Mouse (Mus musculus): ENCODE measurements at regions not wholly inside any gene's neighbourhood (a gene's known extent, or its start where the extent isn't known, plus 50 kb on each side); places are given as distances from the start of the nearest gene placed in this dataset.

GRCm38 (mm10) chr10:99456180-99456579 is 193.1 kb downstream of the Dusp6 start:
- H3K4me3 ChIP-seq (ENCODE audit: low read length) = no peak overlapping the region
- no peaks in the 10 kb centered on the region for H3K36me3 ChIP-seq (ENCODE audit: control insufficient read depth, insufficient read depth, low read length)
- no peak overlapping the region for H3K9ac ChIP-seq (ENCODE audit: low read depth, low read length)
- H3K4me2 ChIP-seq (replicated peaks; ENCODE audit: low read depth, low read length) = no peak overlapping the region
- H3K9me3 ChIP-seq (ENCODE audit: control insufficient read depth, low read length) = no peaks in the 10 kb centered on the region
- 80% methylated on average over 5 of the region's 5 CpGs for WGBS
- H3K27ac ChIP-seq (ENCODE audit: low read depth, low read length) = no peak overlapping the region
- H3K27me3 ChIP-seq (ENCODE audit: control insufficient read depth, insufficient read depth, low read length) = no peaks in the 10 kb centered on the region
- peaks cover 21% of the 10 kb centered on the region; the same call in 1 of the 2 replicates for H3K4me1 ChIP-seq (ENCODE audit: control insufficient read depth, insufficient read depth, low read length)
- no peak for ATAC-seq (ENCODE audit: low FRiP score, low TSS enrichment)

DNA sequence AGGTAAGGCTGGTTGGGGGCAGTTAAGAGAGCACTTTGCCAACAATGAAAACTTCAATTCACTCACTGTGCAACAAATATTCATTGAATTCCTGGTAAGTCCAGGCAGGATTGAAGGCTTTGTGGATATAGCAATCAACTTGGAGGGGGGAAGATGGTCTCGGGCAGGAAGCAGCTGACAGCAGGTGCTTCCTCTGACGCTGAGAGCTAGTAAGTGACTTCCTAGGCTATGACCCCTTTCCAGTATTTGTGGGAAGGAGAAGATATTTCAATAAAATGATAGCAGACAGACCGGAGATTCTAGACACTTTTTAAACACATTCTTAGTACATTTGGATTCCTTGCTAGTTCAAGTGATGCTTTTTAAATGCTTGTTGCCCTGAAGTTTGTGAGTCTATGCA is 195.0 kb downstream of the Dusp6 start:
- Histone ChIP-seq H3K4me3 (ENCODE audit: low read length) (no peak overlapping the region), H3K9ac (ENCODE audit: low read depth, low read length) (no peak overlapping the region), H3K27ac (ENCODE audit: low read depth, low read length) (no peak overlapping the region), H3K4me2 (replicated peaks; ENCODE audit: low read depth, low read length) (no peak overlapping the region), H3K36me3 (ENCODE audit: control insufficient read depth, insufficient read depth, low read length) (no peaks in the 10 kb centered on the region), H3K9me3 (ENCODE audit: control insufficient read depth, low read length) (no peaks in the 10 kb centered on the region), H3K27me3 (ENCODE audit: control insufficient read depth, insufficient read depth, low read length) (no peaks in the 10 kb centered on the region), H3K4me1 (ENCODE audit: control insufficient read depth, insufficient read depth, low read length) (0 out of 2 replicates have a peak, but pooled peaks cover 12% of the 10 kb centered on the region)
- no peak for ATAC-seq (ENCODE audit: low FRiP score, low TSS enrichment)
- WGBS = 71% methylated on average over 3 of the region's 3 CpGs

- Histone ChIP-seq H3K27me3 (ENCODE audit: control insufficient read depth, insufficient read depth, low read length) (no peaks in the 10 kb centered on the region), H3K36me3 (ENCODE audit: control insufficient read depth, insufficient read depth, low read length) (no peaks in the 10 kb centered on the region), H3K4me1 (ENCODE audit: control insufficient read depth, insufficient read depth, low read length) (0 out of 2 replicates have a peak, but pooled peaks cover 12% of the 10 kb centered on the region), H3K4me3 (ENCODE audit: low read length) (no peak overlapping the region), H3K9ac (ENCODE audit: low read depth, low read length) (no peak overlapping the region), H3K27ac (ENCODE audit: low read depth, low read length) (peak overlapping the region; percentile 26; the same call in 1 of the 2 replicates), H3K4me2 (replicated peaks; ENCODE audit: low read depth, low read length) (no peak overlapping the region), H3K9me3 (ENCODE audit: control insufficient read depth, low read length) (no peaks in the 10 kb centered on the region)
- 69% methylated on average over 9 of the region's 9 CpGs for WGBS
- no peak for ATAC-seq (ENCODE audit: low FRiP score, low TSS enrichment)
These were observed 196.2 kb downstream of the Dusp6 start for GRCm38 (mm10) chr10:99459171-99459660.

DNA sequence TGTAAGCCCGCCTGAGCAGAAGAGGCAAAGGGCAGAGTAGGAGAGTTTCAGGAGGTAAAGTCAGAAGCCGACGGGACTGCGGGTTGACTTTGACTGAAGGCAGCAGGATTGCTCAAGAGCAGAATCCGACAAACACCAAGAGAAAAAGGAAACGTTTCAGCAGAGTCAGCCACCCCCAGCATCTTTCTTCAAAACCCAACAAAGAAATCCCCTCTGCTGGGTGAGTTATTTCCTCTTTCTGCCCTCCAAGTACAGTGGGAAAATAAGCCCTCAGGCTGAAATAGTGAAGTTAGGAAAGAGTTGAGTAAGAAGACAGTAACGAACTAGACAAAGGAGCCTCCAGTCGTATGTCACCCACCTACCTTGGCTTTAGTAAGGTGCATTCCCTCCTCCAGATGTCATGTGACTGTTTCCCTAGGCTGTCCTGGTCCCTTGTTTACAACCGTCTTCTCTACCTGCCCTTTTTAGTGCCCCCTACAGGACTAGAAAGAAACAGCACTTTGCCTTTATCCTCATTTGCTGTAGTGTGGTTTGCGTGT is 196.9 kb downstream of the Dusp6 start:
- no peaks in the 10 kb centered on the region for H3K27me3 ChIP-seq (ENCODE audit: control insufficient read depth, insufficient read depth, low read length)
- ATAC-seq (ENCODE audit: low FRiP score, low TSS enrichment) = no peak
- 0 out of 2 replicates have a peak overlapping the region, but pooled peaks have one; percentile 6 for H3K4me2 ChIP-seq (replicated peaks; ENCODE audit: low read depth, low read length)

GRCm38 (mm10) chr10:99460847-99461445 is 197.9 kb downstream of the Dusp6 start:
- 5% methylated on average over 17 of the region's 17 CpGs for WGBS
- H3K9me3 ChIP-seq (ENCODE audit: control insufficient read depth, low read length) = no peaks in the 10 kb centered on the region
- peak overlapping the region; percentile 38 for H3K9ac ChIP-seq (ENCODE audit: low read depth, low read length)
- H3K4me1 ChIP-seq (ENCODE audit: control insufficient read depth, insufficient read depth, low read length) = 0 out of 2 replicates have a peak, but pooled peaks cover 12% of the 10 kb centered on the region
- H3K4me3 ChIP-seq (ENCODE audit: low read length) = peak overlapping the region; percentile 24
- H3K27ac ChIP-seq (ENCODE audit: low read depth, low read length) = peak overlapping the region; percentile 30
- peak; percentile 56 for ATAC-seq (ENCODE audit: low FRiP score, low TSS enrichment)
- H3K27me3 ChIP-seq (ENCODE audit: control insufficient read depth, insufficient read depth, low read length) = no peaks in the 10 kb centered on the region
- no peaks in the 10 kb centered on the region for H3K36me3 ChIP-seq (ENCODE audit: control insufficient read depth, insufficient read depth, low read length)
- peak overlapping the region; percentile 48 for H3K4me2 ChIP-seq (replicated peaks; ENCODE audit: low read depth, low read length)

More for the DNA sequence above, 196.9 kb downstream of the Dusp6 start:
- H3K4me3 ChIP-seq (ENCODE audit: low read length) = no peak overlapping the region
- H3K4me1 ChIP-seq (ENCODE audit: control insufficient read depth, insufficient read depth, low read length) = 0 out of 2 replicates have a peak, but pooled peaks cover 12% of the 10 kb centered on the region
- H3K36me3 ChIP-seq (ENCODE audit: control insufficient read depth, insufficient read depth, low read length) = no peaks in the 10 kb centered on the region
- 45% methylated on average over 10 of the region's 10 CpGs for WGBS
- H3K9ac ChIP-seq (ENCODE audit: low read depth, low read length) = no peak overlapping the region
- H3K27ac ChIP-seq (ENCODE audit: low read depth, low read length) = peak overlapping the region; percentile 26; the same call in 1 of the 2 replicates
- H3K9me3 ChIP-seq (ENCODE audit: control insufficient read depth, low read length) = no peaks in the 10 kb centered on the region

DNA sequence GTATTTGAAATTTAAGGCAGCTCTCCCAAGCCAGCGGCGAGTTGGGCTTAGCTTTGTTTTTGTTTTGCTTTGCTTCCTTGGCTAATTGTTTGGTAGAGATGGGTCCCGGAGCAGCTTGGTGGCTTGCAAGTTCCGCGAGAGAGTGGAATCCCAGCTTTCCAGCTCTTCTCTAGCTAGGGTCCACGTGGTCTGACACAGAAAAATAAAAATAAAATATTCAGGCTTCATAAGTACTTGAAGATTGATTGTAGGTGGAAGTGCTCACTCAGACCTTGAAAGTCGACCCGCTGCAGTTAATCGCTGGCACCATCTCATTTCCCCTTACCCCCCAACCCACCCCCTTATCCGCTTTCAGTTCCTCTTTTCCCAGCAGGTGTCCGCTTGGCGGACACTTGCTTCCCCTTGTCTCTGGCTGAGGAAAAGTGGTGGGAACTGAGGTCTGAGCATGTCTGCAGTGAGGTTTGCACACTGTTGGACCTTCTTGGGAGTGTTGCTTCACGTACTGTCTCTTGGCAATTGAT is 198.5 kb downstream of the Dusp6 start:
- WGBS = 2% methylated on average over 13 of the region's 13 CpGs
- peak overlapping the region; percentile 38; the same call in 1 of the 2 replicates for H3K9ac ChIP-seq (ENCODE audit: low read depth, low read length)
- H3K27ac ChIP-seq (ENCODE audit: low read depth, low read length) = peak overlapping the region; percentile 30
- no peaks in the 10 kb centered on the region for H3K27me3 ChIP-seq (ENCODE audit: control insufficient read depth, insufficient read depth, low read length)
- peak overlapping the region; percentile 24 for H3K4me3 ChIP-seq (ENCODE audit: low read length)
- peak; percentile 60 for ATAC-seq (ENCODE audit: low FRiP score, low TSS enrichment)
- 0 out of 2 replicates have a peak, but pooled peaks cover 12% of the 10 kb centered on the region for H3K4me1 ChIP-seq (ENCODE audit: control insufficient read depth, insufficient read depth, low read length)
- no peaks in the 10 kb centered on the region for H3K36me3 ChIP-seq (ENCODE audit: control insufficient read depth, insufficient read depth, low read length)
- H3K9me3 ChIP-seq (ENCODE audit: control insufficient read depth, low read length) = no peaks in the 10 kb centered on the region
- H3K4me2 ChIP-seq (replicated peaks; ENCODE audit: low read depth, low read length) = peak overlapping the region; percentile 48

DNA sequence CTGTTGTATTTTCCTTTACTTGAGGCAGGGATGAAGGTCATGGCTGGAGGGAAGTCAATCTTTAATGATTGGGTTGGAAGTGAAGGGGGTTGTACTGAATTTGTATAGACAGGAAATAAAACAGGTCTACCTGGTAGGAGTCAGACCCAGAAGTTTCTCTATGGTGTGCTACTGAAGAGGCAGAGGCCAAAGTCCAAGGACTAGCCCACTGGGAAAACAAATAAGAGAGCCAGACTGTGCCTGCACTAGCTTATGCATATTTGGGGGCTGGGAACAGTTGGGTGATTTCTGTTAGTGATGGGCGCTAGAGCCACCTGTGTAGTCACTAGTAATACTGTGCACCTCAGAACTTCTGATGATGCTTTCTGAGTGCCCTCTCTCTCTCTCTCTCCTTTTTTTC is 203.7 kb downstream of the Dusp6 start:
- no peaks in the 10 kb centered on the region for H3K27me3 ChIP-seq (ENCODE audit: control insufficient read depth, insufficient read depth, low read length)
- 89% methylated on average over 1 of the region's 1 CpGs for WGBS
- no peaks in the 10 kb centered on the region for H3K36me3 ChIP-seq (ENCODE audit: control insufficient read depth, insufficient read depth, low read length)
- no peak overlapping the region for H3K4me2 ChIP-seq (replicated peaks; ENCODE audit: low read depth, low read length)
- H3K27ac ChIP-seq (ENCODE audit: low read depth, low read length) = no peak overlapping the region
- H3K9ac ChIP-seq (ENCODE audit: low read depth, low read length) = no peak overlapping the region
- H3K4me1 ChIP-seq (ENCODE audit: control insufficient read depth, insufficient read depth, low read length) = no peaks in the 10 kb centered on the region
- ATAC-seq (ENCODE audit: low FRiP score, low TSS enrichment) = no peak
- no peaks in the 10 kb centered on the region for H3K9me3 ChIP-seq (ENCODE audit: control insufficient read depth, low read length)
- no peak overlapping the region for H3K4me3 ChIP-seq (ENCODE audit: low read length)

- WGBS = 76% methylated on average over 9 of the region's 9 CpGs
- Histone ChIP-seq H3K27ac (ENCODE audit: low read depth, low read length) (no peak overlapping the region; the same call in 1 of the 2 replicates), H3K9ac (ENCODE audit: low read depth, low read length) (no peak overlapping the region), H3K4me3 (ENCODE audit: low read length) (no peak overlapping the region), H3K9me3 (ENCODE audit: control insufficient read depth, low read length) (no peaks in the 10 kb centered on the region), H3K36me3 (ENCODE audit: control insufficient read depth, insufficient read depth, low read length) (no peaks in the 10 kb centered on the region), H3K4me1 (ENCODE audit: control insufficient read depth, insufficient read depth, low read length) (no peaks in the 10 kb centered on the region), H3K4me2 (replicated peaks; ENCODE audit: low read depth, low read length) (no peak overlapping the region), H3K27me3 (ENCODE audit: control insufficient read depth, insufficient read depth, low read length) (no peaks in the 10 kb centered on the region)
- no peak for ATAC-seq (ENCODE audit: low FRiP score, low TSS enrichment)
These were observed 204.3 kb downstream of the Dusp6 start for GRCm38 (mm10) chr10:99467319-99467842.

GRCm38 (mm10) chr10:99468971-99469370 is 205.9 kb downstream of the Dusp6 start:
- no peak overlapping the region for H3K27ac ChIP-seq (ENCODE audit: low read depth, low read length)
- no peak for ATAC-seq (ENCODE audit: low FRiP score, low TSS enrichment)
- H3K36me3 ChIP-seq (ENCODE audit: control insufficient read depth, insufficient read depth, low read length) = no peaks in the 10 kb centered on the region
- no peaks in the 10 kb centered on the region for H3K27me3 ChIP-seq (ENCODE audit: control insufficient read depth, insufficient read depth, low read length)
- no peak overlapping the region for H3K9ac ChIP-seq (ENCODE audit: low read depth, low read length)
- 52% methylated on average over 3 of the region's 3 CpGs for WGBS
- no peaks in the 10 kb centered on the region for H3K9me3 ChIP-seq (ENCODE audit: control insufficient read depth, low read length)
- no peak overlapping the region for H3K4me3 ChIP-seq (ENCODE audit: low read length)
- no peak overlapping the region for H3K4me2 ChIP-seq (replicated peaks; ENCODE audit: low read depth, low read length)
- no peaks in the 10 kb centered on the region for H3K4me1 ChIP-seq (ENCODE audit: control insufficient read depth, insufficient read depth, low read length)
